Mouse (Mus musculus) lung, adult 2 months (tissue): ENCODE data around the gene Exd1. TPM values are rescaled to one million over a fixed set of nuclear protein-coding genes. Genes with fewer than 3 reads are reported as not detected.
"Not testable (repeated sequence)": the region's sequence is repeated elsewhere in the genome, so short reads cannot be mapped to it uniquely, and the experiment has no call there.

Source experiments
- DNase-seq: peaks from one replicate; pipeline ENCODE4 v3.0.0; 2022
- H3K4me1 ChIP-seq: fragments of 200-500 bp; 2 replicates; pipeline ENCODE4 v1.6.1; 2011; ENCODE audit warnings: low read length; ENCODE audit not compliant: control insufficient read depth, insufficient read depth
- H3K4me3 ChIP-seq: fragments of 200-500 bp; replicated peaks from 2 replicates; pipeline ENCODE3; 2011; ENCODE audit warnings: low read depth, mild to moderate bottlenecking, control low read depth, low read length; ENCODE audit errors: extremely low read depth
- CTCF ChIP-seq: fragments of 200-500 bp; IDR thresholded peaks from 2 replicates; pipeline ENCODE4 v1.5.1; 2011; ENCODE audit warnings: mild to moderate bottlenecking, low read length, control low read depth; ENCODE audit not compliant: insufficient read depth
- POLR2A ChIP-seq: fragments of 200-500 bp; IDR thresholded peaks from 2 replicates; pipeline ENCODE4 v1.6.1; 2011; ENCODE audit warnings: low read depth, mild to moderate bottlenecking, control low read depth, low read length, borderline replicate concordance; ENCODE audit errors: extremely low read depth
- WGBS: fragments of 180-500 bp; shearing (Covaris S2); methylation state at CpG from one replicate; pipeline ENCODE4 v1.1.7; 2018; 5-methylcytosine and 5-hydroxymethylcytosine counted together
- polyA plus RNA-seq: library from polyadenylated mRNA; depleted of rRNA; stranded (reverse); fragments of >200 nt; gene quantifications from 2 replicates; pipeline ENCODE4 v1.2.3, GENCODE M21; 2012

The Exd1 gene
- polyA plus RNA-seq, 1 experiment, result 0.78 TPM

GRCm38 (mm10) chr2:119510856-119511255 is 36.6 kb downstream of the Exd1 start:
- H3K4me3 ChIP-seq, result no peak overlapping the region
- H3K4me1 ChIP-seq, result no peaks in the 10 kb centered on the region
- no peak for DNase-seq
- WGBS, result 57% methylated on average over 2 of the region's 2 CpGs
- TF ChIP-seq POLR2A (no peak), CTCF (no peak)

GRCm38 (mm10) chr2:119508518-119508917 is 38.9 kb downstream of the Exd1 start:
- 70% methylated on average over 7 of the region's 7 CpGs for WGBS
- H3K4me3 ChIP-seq, H3K4me1 ChIP-seq, DNase-seq: not testable (repeated sequence)

- DNase-seq, result no peak
- no peak for TF ChIP-seq CTCF
- no peak for TF ChIP-seq POLR2A
- H3K4me1 ChIP-seq, result no peaks in the 10 kb centered on the region
- H3K4me3 ChIP-seq, result no peak overlapping the region
Measured at GRCm38 (mm10) chr2:119507108-119507507, 40.3 kb downstream of the Exd1 start.

GRCm38 (mm10) chr2:119500965-119501652 is 46.3 kb downstream of the Exd1 start:
- no peak overlapping the region for H3K4me3 ChIP-seq
- 81% methylated on average over 2 of the region's 2 CpGs for WGBS
- no peak for DNase-seq
- no peaks in the 10 kb centered on the region for H3K4me1 ChIP-seq
- no peak for TF ChIP-seq CTCF
- TF ChIP-seq POLR2A, result no peak

- WGBS, result 72% methylated on average over 2 of the region's 2 CpGs
- Histone ChIP-seq H3K4me1 (no peaks in the 10 kb centered on the region; the same call in 1 of the 2 replicates), H3K4me3 (no peak overlapping the region)
- TF ChIP-seq CTCF, result no peak
- no peak for TF ChIP-seq POLR2A
- no peak for DNase-seq
Measured at GRCm38 (mm10) chr2:119498859-119499258, 48.6 kb downstream of the Exd1 start.

- 52% methylated on average over 2 of the region's 2 CpGs for WGBS
- TF ChIP-seq POLR2A (no peak), CTCF (no peak)
- no peak overlapping the region for H3K4me3 ChIP-seq
Measured at GRCm38 (mm10) chr2:119496082-119496481, 51.3 kb downstream of the Exd1 start.

GRCm38 (mm10) chr2:119491953-119492352 is 55.5 kb downstream of the Exd1 start:
- no peaks in the 10 kb centered on the region; the same call in 1 of the 2 replicates for H3K4me1 ChIP-seq
- H3K4me3 ChIP-seq, result no peak overlapping the region
- TF ChIP-seq POLR2A, result no peak
- TF ChIP-seq CTCF, result no peak
- 30% methylated on average over 5 of the region's 5 CpGs for WGBS
- DNase-seq, result no peak

More at GRCm38 (mm10) chr2:119496082-119496481, 51.3 kb downstream of the Exd1 start:
- DNase-seq, result no peak
- H3K4me1 ChIP-seq, result no peaks in the 10 kb centered on the region; the same call in 1 of the 2 replicates

- DNase-seq, result no peak
- Histone ChIP-seq H3K4me3 (no peak overlapping the region), H3K4me1 (no peaks in the 10 kb centered on the region)
- no peak for TF ChIP-seq POLR2A
- WGBS, result 40% methylated on average over 4 of the region's 4 CpGs
Measured at GRCm38 (mm10) chr2:119486488-119486887, 60.9 kb downstream of the Exd1 start.

- WGBS, result 73% methylated on average over 1 of the region's 1 CpGs
- no peak for DNase-seq
- no peak overlapping the region for H3K4me3 ChIP-seq
- peaks cover 3% of the 10 kb centered on the region for H3K4me1 ChIP-seq
- TF ChIP-seq CTCF, result no peak
- no peak for TF ChIP-seq POLR2A
Measured at GRCm38 (mm10) chr2:119482307-119482706, 65.1 kb downstream of the Exd1 start.

- no peak for TF ChIP-seq CTCF
- TF ChIP-seq POLR2A, result no peak
- peak overlapping the region; percentile 93 for H3K4me3 ChIP-seq
- no peak for DNase-seq
- peaks cover 3% of the 10 kb centered on the region for H3K4me1 ChIP-seq
- WGBS, result 6% methylated on average over 9 of the region's 9 CpGs
Measured at GRCm38 (mm10) chr2:119478397-119478749, 69.1 kb downstream of the Exd1 start.
